ENCODE assay signal across 8 mouse cellular contexts in the genomic region with DNA sequence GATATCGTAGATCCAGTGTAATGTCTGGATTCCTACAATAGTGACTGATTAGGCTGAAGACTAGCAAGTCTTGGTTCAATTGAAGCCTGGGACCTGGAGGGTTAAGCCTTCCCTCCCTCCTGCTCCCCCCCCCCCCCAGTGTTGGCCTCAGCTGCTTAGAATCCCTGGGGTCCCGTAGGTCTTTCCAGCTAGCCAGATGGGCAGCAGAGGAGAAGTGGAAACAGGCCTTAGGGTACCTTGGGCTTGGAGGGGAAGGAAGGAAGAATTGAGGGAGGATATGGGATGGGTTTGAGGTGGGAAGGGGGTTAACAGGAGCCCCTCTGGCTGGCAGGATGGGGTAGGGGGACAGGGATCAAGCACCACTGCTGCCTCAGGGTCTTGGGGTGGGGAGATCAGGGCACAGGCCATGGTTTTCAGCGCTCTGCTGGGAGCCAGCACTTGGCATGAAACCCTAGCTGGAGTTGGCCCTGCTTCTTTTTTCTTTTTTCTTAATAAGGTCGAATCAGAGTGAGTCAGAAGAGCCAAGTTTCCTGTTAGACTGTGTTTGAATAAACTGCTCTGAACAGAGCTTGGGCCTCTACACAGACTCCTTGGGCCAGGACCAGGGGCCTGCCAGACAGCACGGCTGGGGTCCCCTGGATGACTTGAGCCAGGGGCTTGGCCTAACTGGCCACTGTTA. TPM values are rescaled to one million over a fixed set of nuclear protein-coding genes. Genes with fewer than 3 reads are reported as not detected.
A peak's percentile ranks its signal among the peaks of the same experiment; 100 is the strongest.
DNase-seq lines count a peak whose midpoint lies in the region; ATAC-seq lines count a peak whose summit lies in the region.

No protein-coding gene starts in this region.

- no peak for DNase-seq in lung, postnatal 25 days (ENCODE audit: low spot score)
- peak; percentile 47 for DNase-seq in forebrain, embryonic 11.5 days (ENCODE audit: low spot score)
- DNase-seq in hindbrain, embryonic 11.5 days (ENCODE audit: low spot score) = peak; percentile 44
- no peak for DNase-seq in natural killer cell, adult 2 months (ENCODE audit: low spot score in 2 of 2)
- DNase-seq in urinary bladder, postnatal 14 days (ENCODE audit: low spot score) = no peak
- no peak for DNase-seq in thymus, postnatal 10 days (ENCODE audit: low spot score in 2 of 2)

- no peak for ATAC-seq in lung, embryonic 15.5 days (ENCODE audit: borderline replicate concordance, extremely low read depth, low FRiP score, low TSS enrichment)
- no peak for ATAC-seq in forebrain, embryonic 11.5 days (replicated peaks; ENCODE audit: low FRiP score)
- ATAC-seq in hindbrain, embryonic 11.5 days (ENCODE audit: low FRiP score) = no peak
- ATAC-seq in midbrain, embryonic 16.5 days = no peak

- no peak overlapping the region for H3K9ac ChIP-seq in lung, embryonic 15.5 days
- H3K9ac ChIP-seq in forebrain, embryonic 11.5 days (ENCODE audit: low read length) = no peak overlapping the region; the same call in 1 of the 2 replicates
- H3K9ac ChIP-seq in hindbrain, embryonic 11.5 days (ENCODE audit: low read depth, low read length) = no peak overlapping the region
- no peak overlapping the region for H3K9ac ChIP-seq in midbrain, embryonic 16.5 days (ENCODE audit: low read depth, low read length)

- H3K9me3 ChIP-seq in lung, embryonic 15.5 days = no peaks in the 10 kb centered on the region
- no peaks in the 10 kb centered on the region for H3K9me3 ChIP-seq in forebrain, embryonic 11.5 days (ENCODE audit: control insufficient read depth, low read length)
- H3K9me3 ChIP-seq in hindbrain, embryonic 11.5 days (ENCODE audit: control insufficient read depth, low read length) = no peaks in the 10 kb centered on the region
- H3K9me3 ChIP-seq in midbrain, embryonic 16.5 days (replicated peaks; ENCODE audit: control insufficient read depth, low read length, poor library complexity, severe bottlenecking) = no peaks in the 10 kb centered on the region

- H3K27ac ChIP-seq in lung, embryonic 15.5 days = peak overlapping the region; percentile 89
- peak overlapping the region; percentile 46; the same call in 1 of the 2 replicates for H3K27ac ChIP-seq in forebrain, embryonic 11.5 days (ENCODE audit: low read depth, low read length)
- H3K27ac ChIP-seq in hindbrain, embryonic 11.5 days (ENCODE audit: low read depth, low read length) = 0 out of 2 replicates have a peak overlapping the region, but pooled peaks have one; percentile 27
- 0 out of 2 replicates have a peak overlapping the region, but pooled peaks have one; percentile 47 for H3K27ac ChIP-seq in midbrain, embryonic 16.5 days (ENCODE audit: low read length)

- peaks cover 17% of the 10 kb centered on the region; the same call in 1 of the 2 replicates for H3K27me3 ChIP-seq in lung, embryonic 15.5 days
- H3K27me3 ChIP-seq in forebrain, embryonic 11.5 days (ENCODE audit: control insufficient read depth, insufficient read depth, low read length) = peaks cover 17% of the 10 kb centered on the region
- H3K27me3 ChIP-seq in hindbrain, embryonic 11.5 days (ENCODE audit: control insufficient read depth, insufficient read depth, low read length) = peaks cover 20% of the 10 kb centered on the region
- peaks cover 16% of the 10 kb centered on the region for H3K27me3 ChIP-seq in midbrain, embryonic 16.5 days (ENCODE audit: control insufficient read depth, insufficient read depth, low read depth, low read length)

- H3K36me3 ChIP-seq in lung, embryonic 15.5 days = no peaks in the 10 kb centered on the region
- H3K36me3 ChIP-seq in forebrain, embryonic 11.5 days (ENCODE audit: control insufficient read depth, insufficient read depth, low read length) = no peaks in the 10 kb centered on the region
- no peaks in the 10 kb centered on the region for H3K36me3 ChIP-seq in hindbrain, embryonic 11.5 days (ENCODE audit: control insufficient read depth, insufficient read depth, low read length)
- no peaks in the 10 kb centered on the region for H3K36me3 ChIP-seq in midbrain, embryonic 16.5 days (ENCODE audit: control insufficient read depth, insufficient read depth, low read length)

- no peak overlapping the region for H3K4me3 ChIP-seq in lung, embryonic 15.5 days
- no peak overlapping the region for H3K4me3 ChIP-seq in forebrain, embryonic 11.5 days (ENCODE audit: low read depth, low read length)
- no peak overlapping the region for H3K4me3 ChIP-seq in hindbrain, embryonic 11.5 days (ENCODE audit: low read depth, low read length)
- H3K4me3 ChIP-seq in midbrain, embryonic 16.5 days (ENCODE audit: low read depth, low read length) = no peak overlapping the region

- peaks cover 65% of the 10 kb centered on the region for H3K4me1 ChIP-seq in lung, embryonic 15.5 days
- peaks cover 19% of the 10 kb centered on the region for H3K4me1 ChIP-seq in forebrain, embryonic 11.5 days (replicated peaks; ENCODE audit: control insufficient read depth, insufficient read depth, low read length)
- peaks cover 15% of the 10 kb centered on the region; the same call in 1 of the 2 replicates for H3K4me1 ChIP-seq in hindbrain, embryonic 11.5 days (replicated peaks; ENCODE audit: control insufficient read depth, insufficient read depth, low read length)
- peaks cover 8% of the 10 kb centered on the region; the same call in 1 of the 2 replicates for H3K4me1 ChIP-seq in midbrain, embryonic 16.5 days (ENCODE audit: control insufficient read depth, insufficient read depth, low read length)

- 31% methylated on average over 5 of the region's 5 CpGs for WGBS in lung, embryonic 15.5 days
- 41% methylated on average over 5 of the region's 5 CpGs for WGBS in forebrain, embryonic 11.5 days
- 48% methylated on average over 5 of the region's 5 CpGs for WGBS in hindbrain, embryonic 11.5 days
- WGBS in midbrain, embryonic 16.5 days = 30% methylated on average over 5 of the region's 5 CpGs

- no peak overlapping the region for H3K4me2 ChIP-seq in lung, embryonic 15.5 days
- H3K4me2 ChIP-seq in forebrain, embryonic 11.5 days (ENCODE audit: low read depth, low read length, severe bottlenecking) = no peak overlapping the region
- H3K4me2 ChIP-seq in hindbrain, embryonic 11.5 days (replicated peaks; ENCODE audit: low read depth, low read length) = no peak overlapping the region
- H3K4me2 ChIP-seq in midbrain, embryonic 16.5 days (ENCODE audit: low read length) = no peak overlapping the region

RNA-seq across cellular contexts. Expression of a gene that starts 1.8 kb away (rescaled TPM):
- polyA plus RNA-seq in lung, embryonic 15.5 days (2015; fragmentation: Nextera tagmentation; extraction: Ambion mirVana) = 48.4 and 49.4 TPM in 2 replicates
- 10.2 and 13.0 TPM in 2 replicates for polyA plus RNA-seq in forebrain, embryonic 11.5 days (2014; fragmentation: Nextera tagmentation; extraction: Ambion mirVana)
- polyA plus RNA-seq in hindbrain, embryonic 11.5 days (2014; fragmentation: Nextera tagmentation; extraction: Ambion mirVana) = 11.0 and 11.9 TPM in 2 replicates
- 4.8 and 5.1 TPM in 2 replicates for polyA plus RNA-seq in midbrain, embryonic 16.5 days (2015; fragmentation: Nextera tagmentation; extraction: Ambion mirVana)

RNA-seq across cellular contexts. Expression of a gene that starts 55.4 kb away (rescaled TPM):
- polyA plus RNA-seq in lung, embryonic 15.5 days (2015; fragmentation: Nextera tagmentation; extraction: Ambion mirVana) = not detected in 2 replicates
- polyA plus RNA-seq in forebrain, embryonic 11.5 days (2014; fragmentation: Nextera tagmentation; extraction: Ambion mirVana) = not detected in 2 replicates
- polyA plus RNA-seq in hindbrain, embryonic 11.5 days (2014; fragmentation: Nextera tagmentation; extraction: Ambion mirVana) = not detected in 2 replicates
- polyA plus RNA-seq in midbrain, embryonic 16.5 days (2015; fragmentation: Nextera tagmentation; extraction: Ambion mirVana) = not detected in 2 replicates

Comparison
In these comparisons a context has a peak if more than half of its experiments do, and no peak if none do; other contexts are left out.
1. H3K27ac ChIP-seq: peak in every context shown above with its lines; median percentile 89 in lung, embryonic 15.5 days; 47 in midbrain, embryonic 16.5 days; 46 in forebrain, embryonic 11.5 days; 27 in hindbrain, embryonic 11.5 days.
2. DNase-seq: peak in forebrain, embryonic 11.5 days (single experiment) and hindbrain, embryonic 11.5 days (single experiment); none in lung, postnatal 25 days (single experiment), natural killer cell, adult 2 months (0 of 2), urinary bladder, postnatal 14 days (single experiment) and thymus, postnatal 10 days (0 of 2).